Mouse (Mus musculus): Measurements from ENCODE around the gene Rtp2. TPM values are rescaled to one million over a fixed set of nuclear protein-coding genes. Genes with fewer than 3 reads are reported as not detected.

The Rtp2 gene
- polyA plus RNA-seq (2015; fragmentation: Nextera tagmentation; extraction: Ambion mirVana), result not detected in 2 replicates

GRCm38 (mm10) chr16:23932294-23932693 lies at the start of gene Rtp2:
Gene Rtp2, minus strand, starts transcription at chr16:23932394.
- H3K4me1 ChIP-seq, result no peaks in the 10 kb centered on the region
- 84% methylated on average over 11 of the region's 11 CpGs for WGBS
- H3K27ac ChIP-seq, result no peak within 1 kb of the TSS
- no peaks in the 10 kb centered on the region for H3K36me3 ChIP-seq
- H3K4me2 ChIP-seq, result no peak within 1 kb of the TSS
- ATAC-seq (ENCODE audit: insufficient number of reproducible peaks, low FRiP score, low TSS enrichment, low read depth), result no peak
- no peak within 1 kb of the TSS for H3K4me3 ChIP-seq
- no peaks in the 10 kb centered on the region for H3K27me3 ChIP-seq
- H3K9ac ChIP-seq, result no peak within 1 kb of the TSS
- no peaks in the 10 kb centered on the region for H3K9me3 ChIP-seq

GRCm38 (mm10) chr16:23980991-23981720 lies 49.0 kb upstream of the Rtp2 start:
- H3K27ac ChIP-seq, result no peak overlapping the region

GRCm38 (mm10) chr16:23980201-23980870 lies 48.1 kb upstream of the Rtp2 start:
- no peak overlapping the region for H3K9ac ChIP-seq
- peak overlapping the region; percentile 76 for H3K4me2 ChIP-seq
- peak overlapping the region; percentile 40; the same call in 1 of the 2 replicates for H3K4me3 ChIP-seq
- H3K9me3 ChIP-seq, result no peaks in the 10 kb centered on the region
- peaks cover 7% of the 10 kb centered on the region for H3K36me3 ChIP-seq
- H3K4me1 ChIP-seq, result peaks cover 41% of the 10 kb centered on the region
- peaks cover 12% of the 10 kb centered on the region for H3K27me3 ChIP-seq
- no peak overlapping the region for H3K27ac ChIP-seq
- WGBS, result 19% methylated on average over 11 of the region's 11 CpGs
- ATAC-seq (ENCODE audit: insufficient number of reproducible peaks, low FRiP score, low TSS enrichment, low read depth), result no peak

More at GRCm38 (mm10) chr16:23980991-23981720, 49.0 kb upstream of the Rtp2 start:
- H3K4me2 ChIP-seq, result peak overlapping the region; percentile 76
- H3K4me1 ChIP-seq, result peaks cover 48% of the 10 kb centered on the region
- peak overlapping the region; percentile 40 for H3K4me3 ChIP-seq
- no peak for ATAC-seq (ENCODE audit: insufficient number of reproducible peaks, low FRiP score, low TSS enrichment, low read depth)
- WGBS, result 3% methylated on average over 32 of the region's 32 CpGs
- H3K36me3 ChIP-seq, result peaks cover 4% of the 10 kb centered on the region; the same call in 1 of the 2 replicates
- peaks cover 12% of the 10 kb centered on the region for H3K27me3 ChIP-seq
- H3K9me3 ChIP-seq, result no peaks in the 10 kb centered on the region
- peak overlapping the region; percentile 8; the same call in 1 of the 2 replicates for H3K9ac ChIP-seq

GRCm38 (mm10) chr16:23979446-23979845 lies 47.3 kb upstream of the Rtp2 start:
- H3K4me2 ChIP-seq, result no peak overlapping the region
- WGBS, result 88% methylated on average over 9 of the region's 9 CpGs
- H3K9ac ChIP-seq, result no peak overlapping the region
- ATAC-seq (ENCODE audit: insufficient number of reproducible peaks, low FRiP score, low TSS enrichment, low read depth), result no peak
- peaks cover 16% of the 10 kb centered on the region for H3K36me3 ChIP-seq
- H3K9me3 ChIP-seq, result no peaks in the 10 kb centered on the region
- peaks cover 12% of the 10 kb centered on the region for H3K27me3 ChIP-seq
- peaks cover 34% of the 10 kb centered on the region for H3K4me1 ChIP-seq
- H3K4me3 ChIP-seq, result no peak overlapping the region
- no peak overlapping the region for H3K27ac ChIP-seq

- Histone ChIP-seq H3K36me3 (peaks cover 25% of the 10 kb centered on the region), H3K4me3 (no peak overlapping the region), H3K4me1 (peaks cover 27% of the 10 kb centered on the region), H3K9me3 (no peaks in the 10 kb centered on the region), H3K27ac (no peak overlapping the region), H3K9ac (no peak overlapping the region), H3K4me2 (no peak overlapping the region), H3K27me3 (peaks cover 12% of the 10 kb centered on the region)
- 80% methylated on average over 4 of the region's 4 CpGs for WGBS
- no peak for ATAC-seq (ENCODE audit: insufficient number of reproducible peaks, low FRiP score, low TSS enrichment, low read depth)
Measured at GRCm38 (mm10) chr16:23978495-23978894, 46.3 kb upstream of the Rtp2 start.

GRCm38 (mm10) chr16:23977732-23978131 lies 45.5 kb upstream of the Rtp2 start:
- Histone ChIP-seq H3K9ac (no peak overlapping the region), H3K4me2 (no peak overlapping the region), H3K36me3 (peaks cover 32% of the 10 kb centered on the region), H3K4me1 (peaks cover 21% of the 10 kb centered on the region), H3K9me3 (no peaks in the 10 kb centered on the region), H3K4me3 (no peak overlapping the region), H3K27me3 (peaks cover 12% of the 10 kb centered on the region), H3K27ac (no peak overlapping the region)
- no peak for ATAC-seq (ENCODE audit: insufficient number of reproducible peaks, low FRiP score, low TSS enrichment, low read depth)
- 75% methylated on average over 3 of the region's 3 CpGs for WGBS

- H3K27me3 ChIP-seq, result peaks cover 12% of the 10 kb centered on the region
- no peak overlapping the region for H3K9ac ChIP-seq
- no peak overlapping the region for H3K4me3 ChIP-seq
- no peak for ATAC-seq (ENCODE audit: insufficient number of reproducible peaks, low FRiP score, low TSS enrichment, low read depth)
- H3K4me2 ChIP-seq, result no peak overlapping the region
- H3K27ac ChIP-seq, result no peak overlapping the region
- WGBS, result 95% methylated on average over 2 of the region's 2 CpGs
- H3K9me3 ChIP-seq, result no peaks in the 10 kb centered on the region
- peaks cover 17% of the 10 kb centered on the region for H3K4me1 ChIP-seq
- H3K36me3 ChIP-seq, result peaks cover 42% of the 10 kb centered on the region
Measured at GRCm38 (mm10) chr16:23976196-23976595, 44.0 kb upstream of the Rtp2 start.

GRCm38 (mm10) chr16:23973635-23974367 lies 41.6 kb upstream of the Rtp2 start:
- WGBS, result 81% methylated on average over 9 of the region's 9 CpGs
- H3K4me3 ChIP-seq, result no peak overlapping the region
- no peak overlapping the region for H3K9ac ChIP-seq
- ATAC-seq (ENCODE audit: insufficient number of reproducible peaks, low FRiP score, low TSS enrichment, low read depth), result no peak
- no peak overlapping the region for H3K27ac ChIP-seq
- peaks cover 13% of the 10 kb centered on the region; the same call in 1 of the 2 replicates for H3K4me1 ChIP-seq
- peaks cover 65% of the 10 kb centered on the region for H3K36me3 ChIP-seq
- no peaks in the 10 kb centered on the region for H3K9me3 ChIP-seq
- no peaks in the 10 kb centered on the region for H3K27me3 ChIP-seq
- no peak overlapping the region for H3K4me2 ChIP-seq

GRCm38 (mm10) chr16:23972901-23973300 lies 40.7 kb upstream of the Rtp2 start:
- ATAC-seq (ENCODE audit: insufficient number of reproducible peaks, low FRiP score, low TSS enrichment, low read depth), result no peak
- Histone ChIP-seq H3K27ac (no peak overlapping the region), H3K4me2 (no peak overlapping the region), H3K4me1 (peaks cover 13% of the 10 kb centered on the region; the same call in 1 of the 2 replicates), H3K36me3 (peaks cover 74% of the 10 kb centered on the region), H3K9ac (no peak overlapping the region), H3K27me3 (no peaks in the 10 kb centered on the region), H3K9me3 (no peaks in the 10 kb centered on the region), H3K4me3 (no peak overlapping the region)
- 71% methylated on average over 11 of the region's 11 CpGs for WGBS

GRCm38 (mm10) chr16:23972126-23972740 lies 40.0 kb upstream of the Rtp2 start:
- Histone ChIP-seq H3K4me1 (peaks cover 13% of the 10 kb centered on the region; the same call in 1 of the 2 replicates), H3K4me2 (no peak overlapping the region), H3K9me3 (no peaks in the 10 kb centered on the region), H3K9ac (no peak overlapping the region), H3K27ac (no peak overlapping the region), H3K27me3 (no peaks in the 10 kb centered on the region), H3K36me3 (peaks cover 81% of the 10 kb centered on the region), H3K4me3 (no peak overlapping the region)
- WGBS, result 74% methylated on average over 20 of the region's 20 CpGs
- ATAC-seq (ENCODE audit: insufficient number of reproducible peaks, low FRiP score, low TSS enrichment, low read depth), result no peak

GRCm38 (mm10) chr16:23969919-23970318 lies 37.7 kb upstream of the Rtp2 start:
- peaks cover 13% of the 10 kb centered on the region; the same call in 1 of the 2 replicates for H3K4me1 ChIP-seq
- no peak overlapping the region for H3K9ac ChIP-seq
- H3K27me3 ChIP-seq, result no peaks in the 10 kb centered on the region
- no peak overlapping the region for H3K4me3 ChIP-seq
- no peaks in the 10 kb centered on the region for H3K9me3 ChIP-seq
- no peak overlapping the region for H3K4me2 ChIP-seq
- WGBS, result 57% methylated on average over 14 of the region's 14 CpGs
- no peak overlapping the region for H3K27ac ChIP-seq
- ATAC-seq (ENCODE audit: insufficient number of reproducible peaks, low FRiP score, low TSS enrichment, low read depth), result no peak
- peaks cover 84% of the 10 kb centered on the region for H3K36me3 ChIP-seq
